Mouse (Mus musculus) spleen, postnatal 4 days (tissue): ENCODE measurements around the gene Fam50b.
A peak's percentile ranks its signal among the peaks of the same experiment; 100 is the strongest.

Experiments used
- DNase-seq, 2 experiments: peaks; one replicate each; pipeline ENCODE4 v3.0.0; 2022; ENCODE audit warnings: low spot score in 2 of 2

Gene Fam50b

DNA sequence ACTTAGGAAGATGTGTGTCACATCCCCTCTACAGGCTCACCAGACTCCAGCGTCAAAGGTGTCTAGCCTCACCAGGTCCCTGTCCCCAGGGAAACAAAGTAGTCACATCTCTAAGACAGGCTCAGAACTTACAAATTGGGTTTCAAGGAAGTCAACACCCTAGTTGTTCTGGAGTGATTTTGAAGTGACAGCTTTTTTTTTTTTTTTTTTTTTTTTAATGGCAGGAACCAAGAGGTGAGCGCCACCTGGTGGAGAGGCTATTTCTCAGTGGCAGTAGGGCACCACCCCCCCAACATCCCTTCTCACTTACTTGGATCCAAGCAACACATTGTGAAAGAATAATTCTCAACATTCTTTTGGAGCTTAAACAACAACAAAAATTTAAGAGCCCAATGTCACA is 59.2 kb downstream of the Fam50b start:
- DNase-seq, result peak; percentile 62 to 87

DNA sequence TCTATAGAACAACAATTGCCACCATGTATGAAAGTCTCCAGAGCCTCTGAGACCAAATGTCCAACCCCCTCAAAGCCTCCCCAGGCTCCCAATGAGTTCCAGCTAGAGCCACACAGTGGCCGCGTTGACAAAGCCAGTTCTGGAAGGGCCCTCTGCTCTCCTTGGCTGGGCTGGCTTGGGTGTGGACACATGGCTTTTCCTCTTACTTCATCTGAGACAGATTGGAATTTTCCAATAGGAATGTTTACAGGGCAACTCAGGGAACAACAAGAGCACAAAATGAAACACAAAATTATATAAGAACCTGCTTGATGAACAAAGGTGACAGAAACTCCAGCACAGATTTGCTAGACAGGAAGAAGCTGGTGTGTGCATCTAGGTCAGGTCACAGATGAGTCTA is 59.8 kb downstream of the Fam50b start:
- no peak for DNase-seq
